Mouse (Mus musculus) granulocyte monocyte progenitor cell, adult 5-6 weeks (primary cell): ENCODE data around the gene As3mt. TPM values are rescaled to one million over a fixed set of nuclear protein-coding genes. Genes with fewer than 3 reads are reported as not detected.

ENCODE experiments used
- ATAC-seq: replicated peaks from 2 replicates; pipeline ENCODE4 v1.8.0; 2016; ENCODE audit warnings: mild to moderate bottlenecking, moderate TSS enrichment, inconsistent platforms; ENCODE audit not compliant: poor library complexity, severe bottlenecking
- total RNA-seq, 2 experiments: library from RNA; stranded (forward) in 1 of 2; stranded (reverse) in 1 of 2; fragments of 200-712, 200-1000 nt in 1 of 2; fragments of >200 nt in 1 of 2; fragmentation: Nextera tagmentation in 1 of 2; gene quantifications; 2 replicates each; pipeline ENCODE4 v1.2.3; 2014 to 2017

The As3mt gene
- total RNA-seq (2014; fragmentation: Nextera tagmentation), result 47.6 and 53.1 TPM in 2 replicates
- 71.0 and 82.9 TPM in 2 replicates for total RNA-seq (2017)

DNA sequence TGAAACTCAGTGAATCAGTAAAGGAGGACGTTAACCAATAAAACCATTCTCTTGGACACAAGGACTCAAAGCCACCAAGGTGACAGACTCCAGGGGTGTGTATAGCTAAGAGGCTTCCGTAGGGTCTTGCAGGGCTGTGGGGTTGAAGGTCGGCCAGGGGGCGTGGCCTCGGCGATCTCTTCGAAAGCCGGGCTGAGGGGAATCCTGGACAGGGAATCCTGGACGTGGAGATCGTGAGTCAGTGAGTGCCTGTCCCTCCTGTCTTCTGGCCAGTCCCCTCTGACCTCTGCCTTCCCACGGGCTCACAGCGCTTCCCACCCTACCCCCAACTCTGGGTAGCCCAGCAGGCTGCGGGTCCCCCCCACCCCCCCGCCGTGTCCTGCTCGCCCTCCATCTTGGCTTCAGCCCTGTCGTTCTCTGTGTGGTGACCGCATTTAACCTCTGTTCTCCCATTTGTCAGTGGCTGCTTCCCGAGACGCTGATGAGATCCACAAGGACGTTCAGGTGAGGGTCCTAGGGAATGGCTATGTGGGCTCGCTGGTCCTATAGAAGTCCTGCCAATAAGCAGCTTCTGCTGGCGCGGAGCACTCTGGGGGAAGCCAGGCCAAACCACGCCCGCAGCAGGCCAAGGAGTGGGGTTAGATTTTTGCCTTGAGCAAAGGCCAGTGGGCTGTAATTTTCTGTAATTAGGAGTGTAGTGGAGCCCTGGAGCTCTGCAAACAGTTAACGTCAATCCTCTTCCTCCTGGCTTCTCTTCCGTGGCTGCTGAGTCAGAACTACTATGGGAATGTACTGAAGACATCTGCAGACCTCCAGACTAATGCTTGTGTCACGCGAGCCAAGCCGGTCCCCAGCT, at the start of gene As3mt:
TSS of gene As3mt (plus strand) at position 163 of the 856 bp plus-strand sequence.
- peak; percentile 60 for ATAC-seq

DNA sequence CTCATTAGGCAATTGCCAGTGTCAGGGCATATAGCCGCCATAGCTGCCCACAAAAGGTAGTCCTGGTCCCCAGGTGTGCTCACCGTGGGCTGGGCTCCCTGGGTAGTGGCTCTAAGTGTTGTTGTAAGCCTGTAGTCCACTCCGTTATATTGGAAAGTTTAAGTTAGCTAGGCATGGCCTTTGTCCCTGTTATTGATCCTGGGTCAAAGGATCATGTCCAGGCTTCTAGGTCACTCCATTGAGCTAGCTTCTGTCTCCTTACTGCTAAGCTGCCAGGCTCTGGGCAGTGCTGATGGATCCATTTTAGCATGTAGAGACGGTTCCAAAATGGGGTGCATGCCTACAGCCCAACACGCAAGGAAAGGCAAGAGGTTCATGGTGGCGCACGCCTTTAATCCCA, 48.9 kb upstream of the As3mt start:
- no peak for ATAC-seq

DNA sequence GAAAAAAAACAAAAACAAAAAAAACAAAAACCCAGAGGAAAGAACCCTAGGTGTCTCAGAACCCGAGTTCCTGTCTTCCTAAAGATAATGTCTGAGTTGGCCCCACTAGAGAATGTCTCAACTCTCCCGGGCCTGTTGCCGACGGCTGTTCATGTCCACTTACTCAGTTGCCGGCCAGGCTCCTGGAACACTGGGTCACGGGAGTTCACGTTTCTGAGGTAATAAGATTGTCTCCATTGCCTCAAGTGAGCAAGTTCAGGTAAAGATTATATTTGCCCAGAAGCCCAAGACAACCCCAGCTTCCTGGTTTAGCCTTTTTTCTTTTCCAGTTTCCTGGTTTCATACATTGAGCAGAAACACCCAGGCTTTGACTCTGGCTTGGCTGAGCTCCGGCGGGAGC, 48.4 kb upstream of the As3mt start:
- ATAC-seq, result no peak

DNA sequence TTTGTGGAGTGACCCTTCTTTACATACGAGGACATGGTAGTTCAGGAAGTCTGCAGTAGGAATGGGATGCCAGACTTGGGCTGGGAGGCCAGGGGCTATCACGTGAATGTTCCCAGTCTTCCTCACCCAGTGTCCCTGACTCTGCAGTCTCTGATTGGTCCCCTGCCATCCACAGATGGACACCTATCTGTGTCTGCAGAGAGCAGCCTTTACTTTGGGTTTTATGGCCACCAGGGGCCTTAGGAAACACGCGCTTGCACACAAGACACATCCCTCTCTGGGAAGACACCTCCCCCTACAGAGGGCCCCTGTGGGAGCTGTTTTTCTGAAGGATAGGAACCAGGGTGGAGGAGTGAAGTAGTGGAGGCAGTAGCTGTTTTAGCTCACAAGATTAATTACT, 45.7 kb upstream of the As3mt start:
- no peak for ATAC-seq

DNA sequence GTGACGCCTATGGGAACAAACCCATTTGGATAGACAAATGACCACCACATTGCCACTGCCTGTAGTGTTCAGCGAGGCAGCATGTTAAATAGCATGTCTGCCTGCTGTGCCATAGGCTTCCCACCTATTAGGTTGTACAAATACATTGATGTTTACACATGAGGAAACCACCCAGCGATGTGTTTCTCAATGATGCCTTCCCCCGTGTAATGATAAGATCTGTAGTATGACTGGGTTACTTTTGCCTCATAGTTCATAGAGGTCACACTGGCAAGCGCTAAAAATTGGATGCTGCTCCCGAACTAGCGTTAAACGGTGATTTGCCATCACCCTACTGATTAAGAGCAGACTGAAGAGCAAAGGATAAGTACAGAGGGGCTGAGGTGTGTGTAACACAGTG, 45.0 kb upstream of the As3mt start:
- peak; percentile 46 for ATAC-seq

DNA sequence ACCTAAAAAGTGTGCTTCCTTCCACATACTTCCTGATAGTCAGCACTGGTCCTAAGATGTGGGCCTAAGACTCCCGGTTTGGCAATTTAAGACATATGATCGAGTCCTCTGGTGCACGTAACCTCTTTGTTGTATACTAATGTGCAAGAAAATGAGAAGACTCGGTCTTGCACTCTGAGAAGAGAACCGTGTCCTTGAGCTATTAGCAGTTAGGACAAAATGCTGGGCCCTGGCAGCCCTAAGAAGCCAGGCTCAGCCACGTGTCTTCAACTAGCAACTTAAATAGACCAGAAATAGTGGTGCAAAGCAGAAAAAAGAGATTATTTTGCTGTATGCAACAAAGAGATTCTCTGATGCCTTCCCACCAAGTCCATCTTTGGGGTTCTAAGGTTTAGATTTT, 44.5 kb upstream of the As3mt start:
- ATAC-seq, result no peak

DNA sequence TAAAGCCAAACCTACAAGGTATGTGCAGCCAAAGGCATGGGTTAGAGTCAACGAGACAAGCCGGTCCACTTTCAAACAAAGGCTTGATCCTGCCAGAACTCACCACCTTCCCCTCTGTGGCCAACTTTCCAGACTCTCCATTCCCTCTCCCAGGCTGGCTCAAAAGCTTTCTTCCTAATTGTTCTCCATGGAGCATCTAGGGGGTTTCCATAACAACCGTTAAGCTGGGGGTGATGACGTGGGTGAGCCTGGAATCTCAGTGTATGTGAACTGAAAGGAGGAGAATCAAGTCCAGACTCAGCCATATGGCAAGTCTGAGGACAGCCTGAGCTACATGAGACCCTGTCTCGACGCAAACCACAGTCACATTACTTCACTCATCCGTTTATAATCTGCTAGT, 41.8 kb upstream of the As3mt start:
- no peak for ATAC-seq

DNA sequence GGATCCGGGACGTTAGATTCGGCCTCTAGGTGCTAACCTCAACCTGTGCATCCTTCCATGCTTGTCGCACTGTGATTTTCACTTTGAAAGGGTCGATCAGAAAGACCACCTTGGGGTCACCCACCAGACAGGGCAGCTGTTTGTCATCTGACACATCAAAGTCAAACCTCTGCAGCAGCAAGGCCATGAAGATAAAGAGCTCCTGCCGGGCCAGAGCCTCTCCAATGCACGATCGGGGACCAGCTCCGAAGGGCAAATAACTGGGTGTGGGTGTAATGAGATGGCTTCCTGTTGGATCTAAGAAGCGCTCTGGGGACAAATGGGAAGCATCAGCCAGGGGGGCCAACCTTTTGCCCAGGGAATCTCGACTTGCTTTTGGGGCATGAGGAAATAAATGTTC, 40.0 kb upstream of the As3mt start:
- no peak for ATAC-seq

DNA sequence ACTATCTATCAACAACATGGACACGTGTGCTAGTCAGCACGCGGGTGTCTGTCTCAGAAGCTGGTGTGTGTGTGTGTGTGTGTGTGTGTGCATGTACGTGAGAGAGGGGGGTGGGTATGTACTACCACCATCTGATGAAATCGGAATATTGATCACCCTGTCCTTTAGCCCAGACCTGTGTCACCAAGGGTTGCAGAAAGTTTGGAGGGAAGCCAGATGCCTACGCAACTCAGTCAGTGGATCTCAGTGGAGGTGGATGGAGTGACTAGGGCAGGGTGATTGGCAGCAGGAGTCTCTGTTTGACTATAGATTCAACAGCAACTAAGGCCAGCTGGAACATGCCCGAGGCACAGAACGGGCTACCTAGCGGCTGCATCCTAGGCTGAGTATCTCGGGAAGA, 39.0 kb upstream of the As3mt start:
- no peak for ATAC-seq

DNA sequence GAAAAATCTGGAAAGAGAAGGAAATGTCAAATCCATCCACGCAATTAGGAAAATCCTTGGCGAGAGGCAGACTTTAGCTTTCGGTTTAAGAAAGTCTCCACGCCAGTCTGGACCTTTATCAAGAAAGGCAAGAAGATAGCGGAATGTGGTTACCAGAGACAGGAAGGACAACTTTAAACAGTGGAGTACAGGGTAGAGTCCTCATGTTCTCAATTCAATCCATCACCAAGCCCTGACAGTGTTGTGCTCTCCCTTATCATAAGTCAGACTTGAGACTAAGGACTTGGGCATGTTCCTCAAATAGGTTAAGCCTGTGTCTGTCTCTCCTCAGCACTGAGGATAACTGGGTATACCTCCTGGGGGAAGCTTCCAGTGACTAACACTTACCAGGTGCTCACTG, 37.5 kb upstream of the As3mt start:
- ATAC-seq, result no peak

DNA sequence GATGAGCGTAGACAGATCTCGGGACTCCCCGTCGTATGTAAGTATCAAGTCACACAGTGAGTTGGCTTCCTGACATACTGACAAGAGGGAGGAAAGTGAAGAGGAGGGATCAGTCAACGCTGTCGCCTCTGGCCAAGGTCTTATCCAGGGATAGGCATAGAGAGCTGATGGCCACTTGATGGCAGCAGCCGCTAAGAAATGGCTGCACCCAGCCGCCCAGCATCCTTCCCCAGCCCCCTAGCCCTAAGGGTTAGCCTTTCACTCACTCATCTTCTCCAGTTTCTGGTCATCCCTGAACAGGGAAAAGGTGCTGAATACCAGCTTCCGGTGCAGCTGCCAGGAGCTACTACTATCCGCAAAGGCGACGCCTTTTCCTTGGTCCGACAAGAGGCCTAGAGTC, 36.6 kb upstream of the As3mt start:
- peak; percentile 76; the same call in 1 of the 2 replicates for ATAC-seq

DNA sequence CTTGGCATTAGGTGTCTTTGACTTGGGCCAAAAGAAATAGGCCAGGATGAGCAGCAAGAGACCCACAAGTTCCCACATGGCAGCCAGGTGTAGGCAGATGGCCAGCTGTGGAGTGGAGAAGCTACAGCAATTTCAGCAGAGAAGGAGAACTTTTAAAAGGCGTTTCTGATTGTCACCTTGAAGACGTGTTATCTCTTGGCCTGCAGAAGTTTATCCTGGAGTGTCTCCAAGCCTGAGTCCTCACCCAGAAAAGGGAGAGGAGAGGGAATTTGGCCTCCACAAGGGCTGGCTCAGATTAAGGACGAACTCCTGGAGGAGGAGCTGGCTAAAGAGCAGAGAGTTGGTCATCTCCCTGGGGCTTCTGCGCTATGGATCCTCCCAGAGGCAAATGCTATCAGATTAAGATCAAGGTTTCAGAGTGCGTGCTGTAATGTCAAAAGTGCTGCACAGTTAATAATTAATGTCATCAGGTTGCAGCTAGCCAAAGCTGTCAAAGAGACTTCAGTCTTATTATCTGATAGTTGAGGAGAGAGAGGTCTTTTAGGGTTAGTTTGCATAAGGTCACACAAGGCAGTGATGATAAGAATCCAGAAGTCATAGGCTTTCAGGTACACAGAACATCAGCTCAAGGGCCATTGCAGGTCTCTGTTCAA, 34.4 kb upstream of the As3mt start, which contains the start of gene Cyp17a1:
TSS of gene Cyp17a1 (minus strand) at position 407 of the 653 bp plus-strand sequence.
- ATAC-seq, result no peak

DNA sequence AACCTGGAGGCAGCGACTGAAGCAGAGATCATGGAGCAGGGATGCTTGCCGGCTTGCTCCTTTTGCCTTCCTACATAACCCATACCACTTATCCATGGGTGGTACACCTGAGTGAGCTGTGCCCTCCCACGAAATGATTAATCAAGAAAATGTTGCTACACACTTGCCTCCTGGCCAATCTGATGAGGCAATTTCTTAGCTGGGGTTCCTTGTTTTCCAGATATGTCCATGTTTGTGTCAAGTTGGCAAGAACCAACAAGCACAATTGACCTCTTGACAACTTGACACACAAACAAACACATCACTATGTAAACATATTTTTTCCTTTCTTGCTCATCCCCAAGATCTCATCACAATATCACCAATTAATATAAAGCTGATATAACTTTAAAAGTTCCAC, 31.6 kb upstream of the As3mt start:
- ATAC-seq, result no peak

DNA sequence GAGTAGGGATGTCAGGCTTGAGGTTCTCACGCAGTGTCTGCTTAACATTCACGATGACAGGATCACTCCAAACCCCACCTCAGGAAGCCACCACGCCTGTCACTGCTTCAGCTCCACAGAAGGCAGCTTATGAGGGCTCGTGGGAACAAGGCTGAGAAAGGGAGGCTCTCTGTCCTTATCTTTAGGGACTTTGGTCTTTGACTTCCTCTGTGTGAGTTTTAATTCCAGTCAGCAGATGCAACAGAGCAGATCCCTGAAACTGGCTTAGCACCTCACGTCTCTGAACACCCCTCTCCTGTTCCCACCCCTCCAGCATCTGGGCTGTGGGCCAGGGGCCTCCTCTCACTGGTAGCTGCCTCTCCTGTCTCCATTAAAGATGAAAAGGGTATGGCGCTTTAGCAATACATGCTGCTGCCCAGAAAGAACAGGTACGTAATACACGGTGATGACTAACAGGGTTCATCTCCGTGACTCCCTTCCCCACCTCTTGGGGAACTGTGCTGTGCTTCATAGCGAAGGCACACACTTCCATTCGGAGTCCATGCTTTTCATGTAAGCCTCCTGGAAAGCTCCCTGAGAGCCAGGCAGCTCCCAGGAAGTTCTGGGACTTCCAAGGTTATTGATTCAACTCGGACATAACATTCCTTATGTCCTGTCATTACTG, 27.4 kb upstream of the As3mt start:
- ATAC-seq, result no peak

DNA sequence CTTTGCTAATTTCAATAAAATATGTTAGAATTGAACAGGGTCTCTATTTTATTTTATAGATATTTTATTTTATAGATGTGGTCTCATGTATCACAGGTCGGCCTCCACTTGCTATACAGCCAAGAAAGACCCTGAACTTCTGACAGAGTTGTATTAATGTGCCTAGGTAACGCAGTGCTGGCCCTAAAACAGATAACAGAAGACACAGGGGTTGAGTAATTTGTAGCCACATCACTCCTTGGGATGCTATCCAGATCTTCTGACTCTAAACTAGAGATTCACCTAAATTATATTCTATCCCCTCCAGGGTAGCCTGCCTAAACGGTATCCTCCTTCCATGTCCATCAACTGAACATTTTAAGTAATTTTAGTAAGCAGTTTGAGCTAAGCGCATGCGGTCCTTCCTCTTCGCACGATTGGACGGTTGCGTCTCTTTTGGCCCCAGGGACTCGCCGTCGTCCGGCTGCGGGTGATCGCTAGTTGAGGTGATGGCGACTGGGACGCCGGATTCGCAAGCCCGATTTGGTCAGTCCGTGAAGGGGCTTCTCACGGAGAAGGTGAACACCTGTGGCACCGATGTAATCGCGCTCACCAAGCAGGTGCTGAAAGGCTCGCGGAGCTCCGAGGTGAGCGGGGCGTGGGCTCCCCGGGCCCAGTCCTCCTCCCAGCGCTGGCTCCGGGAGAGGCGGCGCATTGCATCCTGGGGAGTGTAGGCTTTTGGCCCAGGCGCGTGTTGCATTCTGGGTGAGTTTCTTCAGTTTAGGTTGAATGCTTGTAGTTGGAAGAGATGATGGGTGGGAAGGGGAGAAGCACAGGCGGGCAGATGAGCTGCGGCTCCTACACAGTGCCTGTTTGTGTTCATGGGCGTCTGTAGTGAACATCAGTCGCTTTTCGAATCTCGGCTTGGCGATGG, 17.5 kb upstream of the As3mt start, which contains the start of gene Borcs7:
TSS of gene Borcs7 (plus strand) at position 447 of the 913 bp plus-strand sequence.
- peak; percentile 96 for ATAC-seq

DNA sequence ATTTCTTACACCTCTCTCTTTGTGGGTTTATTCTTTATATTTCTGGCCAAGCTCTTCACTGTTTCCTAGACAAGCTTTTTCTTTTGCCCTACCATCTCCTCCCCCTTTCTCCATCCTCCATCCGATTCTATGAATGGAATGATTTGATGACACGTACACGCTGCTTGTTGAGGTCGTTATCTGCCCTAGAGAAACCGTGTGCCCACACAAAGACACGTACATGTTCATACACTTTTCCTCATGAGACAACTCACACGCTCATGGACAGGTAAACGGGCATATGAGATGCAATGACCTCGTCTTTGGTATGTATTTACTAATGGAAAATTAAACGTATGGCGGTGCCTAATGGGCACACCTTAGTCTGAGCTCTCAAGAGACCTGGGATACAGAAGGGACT, 16.9 kb upstream of the As3mt start:
- ATAC-seq, result no peak

DNA sequence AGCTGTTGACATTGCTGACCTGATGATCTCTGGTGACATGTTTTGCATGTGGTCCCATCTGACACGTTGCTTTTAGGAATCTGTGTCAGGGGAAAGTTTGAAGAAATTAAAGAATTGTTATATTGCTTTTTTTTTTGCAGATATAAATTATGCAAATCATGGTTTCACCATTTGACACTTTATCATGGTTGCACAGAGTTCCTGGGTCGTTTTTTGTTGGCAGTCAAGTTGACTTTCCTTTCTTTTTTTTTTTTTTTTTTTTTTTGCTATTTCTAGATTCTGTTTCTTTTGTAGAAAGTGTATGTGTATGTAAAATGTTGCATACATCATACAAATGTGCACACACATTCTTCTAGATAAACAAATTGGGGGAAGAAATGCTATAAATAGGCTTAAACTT, 16.2 kb upstream of the As3mt start:
- ATAC-seq, result no peak

DNA sequence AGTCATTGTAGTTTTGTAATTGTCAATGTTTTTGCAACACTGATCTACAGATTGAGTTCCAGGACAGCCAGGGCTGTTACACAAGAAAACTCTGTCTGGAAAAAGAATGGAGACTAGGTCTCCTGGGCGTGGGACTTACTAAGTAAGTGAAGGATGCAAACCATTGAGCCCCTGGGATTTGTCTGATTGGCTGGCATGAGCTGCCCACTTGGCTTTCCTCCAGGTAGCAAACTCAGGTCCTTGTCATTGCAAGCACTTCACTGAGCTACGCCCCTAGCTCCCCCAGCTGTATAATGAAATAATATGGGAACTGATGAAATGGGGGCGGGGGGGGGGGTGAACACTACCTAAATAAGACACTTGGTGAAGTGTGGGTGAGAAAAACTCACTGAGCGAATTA, 14.1 kb upstream of the As3mt start:
- no peak for ATAC-seq

DNA sequence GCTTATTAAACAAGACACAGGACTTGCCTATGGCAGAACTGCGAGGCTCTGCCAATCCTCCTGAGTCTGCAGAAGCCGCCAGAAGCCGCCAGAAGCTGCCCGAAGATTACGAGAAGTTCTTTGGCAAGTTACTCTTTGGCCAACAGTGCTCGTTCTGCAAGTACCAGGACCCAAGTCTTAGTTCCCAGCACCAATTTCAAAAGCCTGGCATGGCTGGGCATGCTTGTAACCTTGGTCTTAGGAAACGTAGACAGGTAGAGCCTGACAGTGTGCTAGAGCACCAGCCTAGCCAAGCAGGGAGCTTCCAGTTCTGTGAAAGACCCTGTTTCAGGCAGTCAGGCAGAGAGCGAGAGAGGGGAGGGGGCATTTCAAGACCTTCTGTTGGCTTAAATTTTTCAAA, 10.8 kb upstream of the As3mt start:
- ATAC-seq, result no peak

DNA sequence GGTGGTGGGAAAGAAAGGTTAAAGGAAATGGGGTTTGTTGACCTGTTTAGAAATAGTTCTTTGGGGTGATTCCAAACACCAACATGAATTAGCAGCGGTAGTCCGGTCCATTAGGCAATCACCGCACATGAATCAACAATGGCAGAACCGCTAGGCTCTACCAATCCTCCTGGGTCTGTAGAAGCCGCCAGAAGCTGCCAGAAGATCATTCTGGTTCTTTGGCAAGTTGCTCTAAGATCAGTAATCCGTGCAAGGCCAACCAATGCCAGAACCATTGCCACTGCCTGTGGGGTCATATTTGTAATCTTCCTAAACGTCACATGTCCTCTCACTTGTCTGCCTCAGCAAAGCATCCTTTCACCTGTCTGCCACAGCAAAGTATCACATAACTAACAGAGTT, 10.3 kb upstream of the As3mt start:
- ATAC-seq, result no peak
